Mouse (Mus musculus) hindbrain, embryonic 12.5 days (tissue): ENCODE measurements around the gene Slc26a9. TPM values are rescaled to one million over a fixed set of nuclear protein-coding genes. Genes with fewer than 3 reads are reported as not detected.
"Not testable (repeated sequence)": the region's sequence is repeated elsewhere in the genome, so short reads cannot be mapped to it uniquely, and the experiment has no call there.

Source experiments
- ATAC-seq: fragments of 200-750 bp; cut with Nextera tagmentation; 2 replicates; pipeline ENCODE4 v1.8.0; 2017; ENCODE audit warnings: moderate TSS enrichment; ENCODE audit not compliant: low FRiP score
- H3K27ac ChIP-seq: fragments of 300-500 bp; sonication (generic); 2 replicates; pipeline ENCODE4 v1.5.1; 2016; ENCODE audit warnings: mild to moderate bottlenecking
- H3K27me3 ChIP-seq: fragments of 300-500 bp; sonication (generic); 2 replicates; pipeline ENCODE4 v1.6.1; 2016; ENCODE audit warnings: mild to moderate bottlenecking
- H3K36me3 ChIP-seq: fragments of 300-500 bp; sonication (generic); 2 replicates; pipeline ENCODE4 v1.6.1; 2016; ENCODE audit warnings: mild to moderate bottlenecking
- H3K4me1 ChIP-seq: fragments of 300-500 bp; sonication (generic); 2 replicates; pipeline ENCODE4 v1.6.1; 2016
- H3K4me2 ChIP-seq: fragments of 300-500 bp; sonication (generic); replicated peaks from 2 replicates; pipeline ENCODE4 v1.6.1; 2016; ENCODE audit warnings: mild to moderate bottlenecking
- H3K4me3 ChIP-seq: fragments of 300-500 bp; sonication (generic); 2 replicates; pipeline ENCODE4 v1.5.1; 2016; ENCODE audit warnings: mild to moderate bottlenecking
- H3K9ac ChIP-seq: fragments of 300-500 bp; sonication (generic); 2 replicates; pipeline ENCODE4 v1.6.1; 2016; ENCODE audit warnings: mild to moderate bottlenecking, moderate library complexity
- H3K9me3 ChIP-seq: fragments of 300-500 bp; sonication (generic); replicated peaks from 2 replicates; pipeline ENCODE4 v1.6.1; 2016; ENCODE audit warnings: mild to moderate bottlenecking
- WGBS: fragments of 180-500 bp; shearing (Covaris S2); methylation state at CpG from one replicate; pipeline ENCODE4 v1.1.7; 2016; 5-methylcytosine and 5-hydroxymethylcytosine counted together
- polyA plus RNA-seq: library from polyadenylated mRNA; unstranded; fragments of >200 nt; fragmentation: Nextera tagmentation; extraction: Ambion mirVana; gene quantifications from 2 replicates; pipeline ENCODE4 v1.2.1, GENCODE M21; 2016

Slc26a9 gene
- polyA plus RNA-seq, 1 experiment from 2014 or later = 0.13 TPM

- H3K36me3 ChIP-seq, H3K27me3 ChIP-seq, H3K4me1 ChIP-seq, H3K4me3 ChIP-seq, H3K9me3 ChIP-seq, ATAC-seq, H3K9ac ChIP-seq, H3K4me2 ChIP-seq, H3K27ac ChIP-seq: not testable (repeated sequence)
- WGBS = 76% methylated on average over 9 of the region's 9 CpGs
Observed at GRCm38 (mm10) chr1:131820353-131820752, 76.5 kb downstream of the Slc26a9 start.

- Histone ChIP-seq H3K36me3 (no peaks in the 10 kb centered on the region), H3K4me2 (no peak overlapping the region), H3K27ac (no peak overlapping the region), H3K4me3 (no peak overlapping the region), H3K27me3 (no peaks in the 10 kb centered on the region), H3K9me3 (0 out of 2 replicates have a peak, but pooled peaks cover 3% of the 10 kb centered on the region), H3K9ac (no peak overlapping the region), H3K4me1 (no peaks in the 10 kb centered on the region)
- 80% methylated on average over 10 of the region's 10 CpGs for WGBS
- no peak for ATAC-seq
Observed at GRCm38 (mm10) chr1:131820887-131821328, 77.1 kb downstream of the Slc26a9 start.

Other genes with a start within 250 kb of the Slc26a9 start
- 16.9 and 23.1 TPM in 2 replicates for gene Srgap2, start 216.7 kb upstream of the Slc26a9 start, polyA plus RNA-seq
- gene Fam72a, start 216.1 kb upstream of the Slc26a9 start, polyA plus RNA-seq = 2.8 and 3.2 TPM in 2 replicates
- gene Avpr1b, start 144.8 kb upstream of the Slc26a9 start, polyA plus RNA-seq = not detected in 2 replicates
- 0.41 TPM in 1 of 2 replicates, not detected in the other for gene Ctse, start 105.7 kb upstream of the Slc26a9 start, polyA plus RNA-seq
- 0.61 and 0.76 TPM in 2 replicates for gene Rab7b, start 55.3 kb upstream of the Slc26a9 start, polyA plus RNA-seq
- gene Pm20d1, start 53.4 kb downstream of the Slc26a9 start, polyA plus RNA-seq = 0.35 and 0.42 TPM in 2 replicates
- 11.5 and 12.2 TPM in 2 replicates for gene Slc41a1, start 83.5 kb downstream of the Slc26a9 start, polyA plus RNA-seq
- gene Rab29, start 123.2 kb downstream of the Slc26a9 start, polyA plus RNA-seq = 11.0 and 14.1 TPM in 2 replicates
- gene Nucks1, start 166.5 kb downstream of the Slc26a9 start, polyA plus RNA-seq = 97.4 and 103 TPM in 2 replicates
- gene Slc45a3, start 218.9 kb downstream of the Slc26a9 start, polyA plus RNA-seq = 5.6 and 6.4 TPM in 2 replicates